Mouse (Mus musculus): ENCODE measurements at regions not wholly inside any gene's neighbourhood (a gene's known extent, or its start where the extent isn't known, plus 50 kb on each side); places are given as distances from the start of the nearest gene placed in this dataset.
A peak's percentile ranks its signal among the peaks of the same experiment; 100 is the strongest.

- TF ChIP-seq POLR2A (IDR thresholded peaks at IDR 0.05; ENCODE audit: borderline replicate concordance, extremely low read depth, insufficient read depth, insufficient read length, poor library complexity, severe bottlenecking) (no peak), CTCF (IDR thresholded peaks at IDR 0.05; ENCODE audit: borderline replicate concordance, extremely low read depth, insufficient read depth, insufficient read length) (no peak)
- peak; percentile 54 for DNase-seq (ENCODE audit: low read depth)
These were observed 1305.8 kb upstream of the Gm8797 start for GRCm38 (mm10) chr3:4444611-4445394.

GRCm38 (mm10) chr3:4468031-4468430 lies 1282.6 kb upstream of the Gm8797 start:
- DNase-seq (ENCODE audit: low read depth) = peak; percentile 11
- TF ChIP-seq CTCF (IDR thresholded peaks at IDR 0.05; ENCODE audit: borderline replicate concordance, extremely low read depth, insufficient read depth, insufficient read length) (no peak), POLR2A (IDR thresholded peaks at IDR 0.05; ENCODE audit: borderline replicate concordance, extremely low read depth, insufficient read depth, insufficient read length, poor library complexity, severe bottlenecking) (no peak)
